Mouse (Mus musculus): Measurements from ENCODE around the gene Tmem107.

The Tmem107 gene

GRCm38 (mm10) chr11:69070590-69071222 lies at the start of gene Tmem107:
TSS of gene Tmem107 (plus strand) at chr11:69070806.
- DNase-seq: peak; percentile 95

GRCm38 (mm10) chr11:69026562-69026961 lies 44.0 kb upstream of the Tmem107 start:
- DNase-seq: no peak

DNA sequence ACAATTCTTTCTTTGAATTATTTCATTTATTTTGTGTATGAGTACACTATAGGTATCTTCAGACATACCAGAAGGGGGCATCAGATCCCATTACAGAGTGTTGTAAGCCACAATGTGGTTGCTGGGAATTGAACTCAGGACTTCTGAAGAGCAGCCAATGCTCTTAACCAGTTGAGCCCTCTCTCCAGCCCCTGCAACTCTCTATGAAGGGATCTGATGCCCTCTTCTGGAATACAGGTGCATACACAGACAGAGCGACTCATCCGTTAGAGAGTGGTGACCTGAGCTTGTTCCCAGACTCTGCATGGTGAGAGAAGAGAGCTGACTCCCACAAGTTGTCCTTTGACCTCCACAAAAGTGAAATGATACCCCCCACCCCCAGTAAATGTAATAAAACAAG lies 41.8 kb upstream of the Tmem107 start:
- no peak for DNase-seq

- DNase-seq: no peak
These were observed 37.1 kb upstream of the Tmem107 start for GRCm38 (mm10) chr11:69033552-69033951.

GRCm38 (mm10) chr11:69034585-69034984 lies 36.0 kb upstream of the Tmem107 start:
- DNase-seq: no peak

GRCm38 (mm10) chr11:69035411-69035810 lies 35.2 kb upstream of the Tmem107 start:
- no peak for DNase-seq

DNA sequence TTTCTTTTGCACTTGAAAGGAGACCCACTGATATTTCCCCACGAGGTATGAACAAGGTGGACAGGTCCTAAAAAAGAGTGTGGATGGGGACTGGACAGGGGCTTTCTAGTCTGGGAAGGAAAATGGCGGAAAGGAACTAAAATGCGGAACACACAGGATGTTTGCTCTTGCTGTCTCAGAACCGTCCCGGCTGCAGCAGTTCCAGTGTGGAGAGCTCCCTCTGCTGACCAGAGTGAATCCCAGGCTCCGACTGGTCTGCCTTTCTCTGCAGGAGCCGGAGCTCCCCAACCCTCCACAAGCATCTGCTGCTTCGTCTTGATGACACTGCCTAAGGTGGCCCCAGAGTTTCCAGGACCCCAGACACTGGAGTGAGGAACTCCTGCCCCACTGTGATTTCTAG lies 34.8 kb upstream of the Tmem107 start:
- DNase-seq: peak; percentile 90

DNA sequence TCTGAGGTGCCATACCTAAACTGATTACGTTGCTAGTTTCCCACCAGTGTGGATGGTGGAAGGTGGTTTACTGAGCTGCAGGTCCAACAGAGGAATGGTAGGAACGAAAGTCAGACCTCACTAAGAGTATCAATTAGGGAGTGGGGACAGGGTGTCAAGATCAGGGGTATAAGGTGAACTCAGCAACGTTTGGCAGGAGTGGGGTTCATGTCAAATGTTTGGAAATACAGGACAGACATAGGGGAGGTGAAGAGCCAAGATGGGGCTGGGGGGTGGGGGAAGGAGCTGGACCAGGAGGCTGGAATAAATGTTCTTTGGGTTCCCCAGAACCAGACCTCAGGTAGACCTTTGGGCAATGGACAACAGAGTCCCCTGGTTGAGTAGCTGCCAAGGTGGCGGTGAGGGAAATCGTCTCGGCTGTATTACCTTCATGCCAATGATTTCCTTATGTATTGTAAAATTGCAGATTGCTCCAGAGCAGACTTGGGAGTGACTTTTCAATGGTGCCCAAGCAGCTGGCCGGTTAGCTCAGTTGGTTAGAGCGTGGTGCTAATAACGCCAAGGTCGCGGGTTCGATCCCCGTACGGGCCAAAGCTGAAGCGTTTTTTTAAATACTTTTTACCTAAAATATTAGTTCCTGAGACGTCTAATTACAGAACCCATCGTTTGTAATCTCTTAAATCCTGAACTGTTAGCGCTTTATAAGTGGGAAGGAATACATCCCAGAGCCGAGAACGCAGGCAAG lies 33.9 kb upstream of the Tmem107 start:
- peak; percentile 86 for DNase-seq

DNA sequence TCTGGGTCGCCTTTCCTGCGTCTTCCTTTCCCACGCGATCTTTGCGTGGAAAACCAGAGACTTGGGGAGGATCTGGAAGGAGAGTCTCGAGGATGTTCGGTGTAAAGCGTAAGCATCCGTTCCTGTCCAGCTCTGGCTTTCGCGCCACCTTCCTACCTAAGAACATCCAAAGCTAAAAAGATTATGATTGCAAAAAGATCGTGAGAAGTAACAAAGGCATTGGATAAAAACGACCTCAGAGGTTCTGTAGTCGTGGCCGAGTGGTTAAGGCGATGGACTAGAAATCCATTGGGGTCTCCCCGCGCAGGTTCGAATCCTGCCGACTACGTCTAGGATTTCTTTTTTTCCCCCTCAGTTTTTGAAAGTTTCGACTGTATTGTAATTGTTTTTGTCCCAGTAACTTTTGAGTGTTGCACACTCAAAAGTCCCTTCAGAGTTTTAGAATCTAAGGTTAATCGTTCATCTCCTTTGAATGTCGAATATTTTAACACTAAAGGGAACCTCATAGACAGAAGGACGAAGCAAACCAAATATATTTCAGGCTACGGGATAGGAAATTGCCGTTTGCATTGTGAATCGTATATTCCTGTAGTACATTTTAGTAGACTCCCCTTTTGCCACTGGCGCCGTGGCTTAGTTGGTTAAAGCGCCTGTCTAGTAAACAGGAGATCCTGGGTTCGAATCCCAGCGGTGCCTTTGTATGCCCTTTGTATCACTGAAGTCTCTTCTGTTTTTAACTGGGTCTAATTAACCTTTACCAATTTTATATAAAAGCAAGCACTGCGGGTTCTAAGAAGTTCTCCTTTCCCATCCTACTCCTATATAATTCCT lies 33.2 kb upstream of the Tmem107 start:
- DNase-seq: peak; percentile 74

DNA sequence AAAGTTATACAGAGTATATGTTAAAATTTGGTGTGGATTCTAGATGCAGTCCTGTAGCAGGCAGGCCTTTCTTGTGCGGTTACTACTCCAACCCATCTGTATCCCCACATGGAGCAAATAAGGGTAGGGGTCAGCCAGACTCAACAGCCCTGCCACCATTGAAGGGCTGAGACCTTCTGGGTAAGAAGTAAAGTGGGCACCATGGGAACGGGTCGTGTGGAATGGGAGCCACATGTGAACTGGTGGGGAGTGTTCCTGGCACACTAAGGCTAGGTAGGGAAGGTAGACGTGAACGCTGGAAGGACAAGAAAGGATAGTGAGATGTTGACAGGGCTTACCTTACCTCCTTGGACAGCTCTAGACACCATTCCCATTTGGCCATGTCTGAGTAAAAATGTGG lies 32.4 kb upstream of the Tmem107 start:
- DNase-seq: no peak

GRCm38 (mm10) chr11:69045531-69046394 lies 24.8 kb upstream of the Tmem107 start, which contains the start of gene Aurkb:
TSS of gene Aurkb (plus strand) at chr11:69045647.
- peak; percentile 60 for DNase-seq

DNA sequence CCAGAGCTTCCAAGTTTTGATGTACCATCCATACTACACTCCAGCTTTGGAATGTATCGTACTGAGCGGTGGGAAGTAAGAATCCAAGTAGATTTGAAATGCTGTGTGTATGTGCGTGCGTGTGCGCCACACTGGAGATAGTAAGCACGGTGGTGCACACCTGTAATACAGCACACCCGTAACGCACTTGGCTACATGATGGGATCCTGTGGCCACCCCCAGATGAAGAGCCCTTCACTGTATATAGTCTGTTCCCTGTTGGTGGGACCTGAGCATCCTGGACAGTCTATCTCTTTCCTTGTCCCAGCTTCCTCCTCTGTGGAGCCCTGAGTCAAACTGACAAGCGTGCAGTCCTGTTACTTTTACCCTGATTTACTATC lies 24.2 kb upstream of the Tmem107 start:
- no peak for DNase-seq

DNA sequence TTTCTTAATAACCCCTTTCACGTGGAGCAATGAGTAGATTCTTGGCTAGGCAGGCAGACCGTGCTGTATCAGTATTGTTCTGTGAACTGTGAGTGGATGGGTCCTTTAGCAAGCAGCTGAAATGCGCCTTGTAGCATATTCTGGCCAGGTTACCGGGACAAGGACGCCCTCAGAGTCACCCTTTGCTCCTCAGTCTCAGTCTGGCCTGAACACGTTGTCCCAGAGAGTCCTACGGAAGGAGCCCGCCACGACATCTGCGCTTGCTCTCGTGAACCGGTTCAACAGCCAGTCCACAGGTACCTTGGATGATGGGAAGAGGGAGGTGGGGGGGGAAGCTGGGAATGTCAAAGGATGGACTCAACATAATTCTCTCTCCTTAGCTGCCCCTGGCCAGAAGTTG lies 23.0 kb upstream of the Tmem107 start:
- DNase-seq: no peak

DNA sequence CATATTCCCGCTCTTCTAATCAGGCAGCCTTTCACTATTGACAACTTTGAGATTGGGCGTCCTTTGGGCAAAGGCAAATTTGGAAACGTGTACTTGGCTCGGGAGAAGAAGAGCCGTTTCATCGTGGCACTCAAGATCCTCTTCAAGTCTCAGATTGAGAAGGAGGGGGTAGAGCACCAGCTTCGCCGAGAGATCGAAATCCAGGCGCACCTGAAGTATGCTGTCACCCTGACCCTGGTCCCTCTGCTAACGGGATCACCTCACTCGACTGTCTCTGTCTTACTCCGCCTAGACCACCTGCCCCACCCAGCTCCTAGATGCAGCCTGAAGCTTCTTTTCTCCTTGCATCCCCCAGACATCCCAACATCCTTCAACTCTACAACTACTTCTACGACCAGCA lies 22.5 kb upstream of the Tmem107 start:
- DNase-seq: no peak

- DNase-seq: no peak
These were observed 19.9 kb upstream of the Tmem107 start for GRCm38 (mm10) chr11:69050748-69051147.

DNA sequence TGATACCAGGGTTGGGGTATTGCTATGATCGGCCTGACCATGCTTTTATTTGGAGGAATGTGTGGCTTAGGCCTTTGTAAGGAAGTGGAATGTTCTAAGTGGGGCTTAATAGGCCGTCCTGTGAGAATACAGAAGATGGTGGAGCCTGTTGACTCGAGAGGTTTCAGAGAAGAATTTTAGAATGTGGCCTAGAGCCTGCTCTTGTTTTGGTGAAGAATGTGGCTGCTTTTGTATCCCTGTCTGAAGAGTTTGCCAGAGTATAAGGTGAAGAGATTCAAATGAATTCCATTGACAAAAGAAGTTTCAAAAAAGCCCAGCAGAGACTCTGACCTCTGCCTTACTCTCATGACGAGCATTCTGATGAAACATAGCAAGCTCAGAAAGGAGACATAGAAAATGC lies 18.8 kb upstream of the Tmem107 start:
- DNase-seq: no peak

GRCm38 (mm10) chr11:69052824-69053421 lies 17.7 kb upstream of the Tmem107 start:
- DNase-seq: no peak

- no peak for DNase-seq
These were observed 16.8 kb upstream of the Tmem107 start for GRCm38 (mm10) chr11:69053848-69054247.

GRCm38 (mm10) chr11:69058265-69058664 lies 12.3 kb upstream of the Tmem107 start:
- DNase-seq: no peak

GRCm38 (mm10) chr11:69058729-69059356 lies 11.8 kb upstream of the Tmem107 start:
- DNase-seq: no peak

DNA sequence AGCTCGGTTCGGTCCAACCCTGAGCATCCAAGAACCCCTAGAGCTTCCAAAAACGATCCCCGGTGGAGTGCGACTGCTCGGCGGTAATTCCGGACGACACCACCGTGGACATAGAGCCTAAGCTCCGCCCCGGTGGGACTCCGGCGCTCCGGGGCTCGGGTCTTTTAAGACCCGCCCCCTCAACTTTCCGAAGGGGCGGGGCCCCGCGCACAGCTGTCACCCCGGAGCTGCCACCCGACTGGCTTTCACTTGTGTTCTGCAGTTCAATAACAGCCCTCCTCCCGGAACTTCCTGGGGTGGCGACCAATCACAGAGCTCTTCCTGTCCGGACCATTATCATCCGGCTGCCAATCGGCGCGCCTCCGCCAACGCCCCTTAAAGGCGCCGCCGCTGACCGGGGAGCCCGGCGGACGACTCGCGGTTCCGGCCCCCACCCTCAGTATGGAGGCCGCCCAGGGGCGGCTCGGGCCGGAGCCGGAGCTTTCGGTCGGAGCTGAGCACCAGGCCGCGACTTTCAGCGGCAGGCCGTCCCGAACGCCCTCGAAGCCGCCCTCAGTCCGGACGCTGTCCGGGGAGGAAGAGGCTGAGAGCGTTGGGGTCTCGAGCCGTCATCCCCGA lies 11.1 kb upstream of the Tmem107 start, which contains the start of gene Borcs6:
Borcs6 (plus strand) TSS at position 361 of the 618 bp plus-strand sequence.
- peak; percentile 98 for DNase-seq

Measured in kidney, adult 11 months (tissue).